Mouse (Mus musculus) cortical plate, adult 2 months (tissue): ENCODE data around the gene Mapk14.

Source experiments
- CTCF ChIP-seq: fragments of 200-500 bp; IDR thresholded peaks from 2 replicates; pipeline ENCODE4 v1.5.1; 2011; ENCODE audit warnings: mild to moderate bottlenecking, control low read depth, low read length; ENCODE audit not compliant: insufficient read depth; ENCODE audit errors: extremely low read depth
- POLR2A ChIP-seq: fragments of 200-500 bp; IDR thresholded peaks from 2 replicates; pipeline ENCODE4 v1.6.1; 2011; ENCODE audit warnings: mild to moderate bottlenecking, low read length, control low read depth; ENCODE audit not compliant: insufficient read depth; ENCODE audit errors: extremely low read depth

DNA sequence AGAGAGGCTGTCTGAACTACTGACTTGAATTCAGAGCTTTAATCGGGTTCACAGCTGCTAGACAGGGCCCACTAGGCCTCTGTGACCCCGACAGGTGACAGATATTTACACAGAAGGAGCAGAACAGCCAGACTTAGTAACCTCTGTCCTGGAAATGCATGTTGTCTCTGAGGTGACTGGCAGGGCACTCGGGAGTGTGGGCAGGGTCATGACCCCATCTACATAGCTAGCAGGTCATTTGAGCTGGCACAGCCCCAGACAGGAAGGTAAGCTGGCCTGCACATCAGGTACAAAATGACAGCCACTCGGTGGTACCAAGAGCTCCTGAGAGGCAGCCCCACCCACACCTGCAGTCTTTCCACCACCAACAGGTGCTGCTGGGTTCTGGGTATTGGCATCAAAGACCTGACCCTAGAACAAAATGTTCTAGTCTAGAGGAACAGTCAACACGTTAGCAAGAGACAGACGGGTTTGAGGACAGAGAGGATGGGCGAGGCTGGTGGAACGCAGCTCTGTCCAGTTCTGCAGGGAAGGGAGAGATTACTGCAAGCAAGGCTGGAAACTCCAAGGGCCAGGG, 69.7 kb downstream of the Mapk14 start:
- TF ChIP-seq CTCF = no peak
- TF ChIP-seq POLR2A = no peak
